Mouse (Mus musculus): ENCODE measurements around the gene Prl2b1. TPM values are rescaled to one million over a fixed set of nuclear protein-coding genes. Genes with fewer than 3 reads are reported as not detected.

The Prl2b1 gene
- polyA plus RNA-seq, 1 experiment = not detected

GRCm38 (mm10) chr13:27334989-27335388 is 55.7 kb downstream of the Prl2b1 start:
- WGBS = 92% methylated on average over 1 of the region's 1 CpGs

More at GRCm38 (mm10) chr13:27334989-27335388, 55.7 kb downstream of the Prl2b1 start:
- H3K27ac ChIP-seq (ENCODE audit: insufficient read depth, low read depth, low read length) = no peak overlapping the region
- no peak for TF ChIP-seq POLR2A (IDR thresholded peaks at IDR 0.05; ENCODE audit: low read depth, low read length)
- no peak for TF ChIP-seq CTCF (IDR thresholded peaks at IDR 0.05; ENCODE audit: extremely low read depth, insufficient read length, insufficient replicate concordance, low read depth, low read length)
- no peaks in the 10 kb centered on the region for H3K4me1 ChIP-seq (ENCODE audit: control insufficient read depth, insufficient read depth, insufficient read length, low read length)
- no peak overlapping the region for H3K4me3 ChIP-seq (ENCODE audit: low read depth, low read length)
- no peaks in the 10 kb centered on the region for H3K36me3 ChIP-seq (ENCODE audit: control insufficient read depth, insufficient read depth, low read length)
- H3K27me3 ChIP-seq (ENCODE audit: control insufficient read depth, insufficient read depth, low read length) = no peaks in the 10 kb centered on the region

Other genes with a start within 250 kb of the Prl2b1 start
- gene Prl3d3, start 234.1 kb downstream of the Prl2b1 start, polyA plus RNA-seq (2012; rRNA removed) = not detected in 2 replicates
- gene Prl3c1, start 194.2 kb downstream of the Prl2b1 start, polyA plus RNA-seq (2012; rRNA removed) = not detected in 2 replicates
- gene Prl3b1, start 149.0 kb downstream of the Prl2b1 start, polyA plus RNA-seq (2012; rRNA removed) = not detected in 2 replicates
- not detected in 2 replicates for gene Prl3a1, start 131.4 kb downstream of the Prl2b1 start, polyA plus RNA-seq (2012; rRNA removed)
- gene Prl6a1, start 78.2 kb downstream of the Prl2b1 start, polyA plus RNA-seq (2012; rRNA removed) = not detected in 2 replicates
- not detected in 2 replicates for gene Prl8a2, start 45.2 kb downstream of the Prl2b1 start, polyA plus RNA-seq (2012; rRNA removed)
- gene Prl8a6, start 47.8 kb upstream of the Prl2b1 start, polyA plus RNA-seq (2012; rRNA removed) = not detected in 2 replicates
- not detected in 2 replicates for gene Prl8a8, start 122.4 kb upstream of the Prl2b1 start, polyA plus RNA-seq (2012; rRNA removed)
- gene Prl8a9, start 173.8 kb upstream of the Prl2b1 start, polyA plus RNA-seq (2012; rRNA removed) = not detected in 2 replicates
- not detected in 2 replicates for gene Prl8a1, start 191.3 kb upstream of the Prl2b1 start, polyA plus RNA-seq (2012; rRNA removed)
- gene Prl7b1, start 219.7 kb upstream of the Prl2b1 start, polyA plus RNA-seq (2012; rRNA removed) = not detected in 2 replicates